Mouse (Mus musculus): ENCODE data around the gene Scg2.

- TF ChIP-seq POLR2A (IDR thresholded peaks at IDR 0.05; ENCODE audit: insufficient read depth, low read depth, low read length) (no peak), CTCF (IDR thresholded peaks at IDR 0.05) (no peak)
Observed at GRCm38 (mm10) chr1:79445586-79445985, 5.7 kb upstream of the Scg2 start.

All from heart, adult 2 months (tissue).